Mouse (Mus musculus) kidney, postnatal 0 days (tissue): ENCODE data around the gene Adamts13. TPM values are rescaled to one million over a fixed set of nuclear protein-coding genes. Genes with fewer than 3 reads are reported as not detected.

Experiments used
- ATAC-seq: fragments of 200-750 bp; cut with Nextera tagmentation; replicated peaks from 2 replicates; pipeline ENCODE4 v1.8.0; 2017; ENCODE audit warnings: low read depth, moderate number of reproducible peaks, moderate TSS enrichment, moderate library complexity; ENCODE audit not compliant: low FRiP score
- DNase-seq: peaks from one replicate; pipeline ENCODE4 v3.0.0-alpha.2; 2016; ENCODE audit warnings: low spot score
- H3K27ac ChIP-seq: fragments of 300-500 bp; sonication (generic); 2 replicates; pipeline ENCODE4 v1.5.1; 2014; ENCODE audit warnings: mild to moderate bottlenecking
- H3K27me3 ChIP-seq: fragments of 300-500 bp; sonication (generic); 2 replicates; pipeline ENCODE4 v1.6.1; 2014; ENCODE audit warnings: low read length, mixed read lengths; ENCODE audit not compliant: insufficient read depth
- H3K36me3 ChIP-seq: fragments of 300-500 bp; sonication (generic); 2 replicates; pipeline ENCODE4 v1.6.1; 2014; ENCODE audit warnings: low read length, mixed read lengths; ENCODE audit not compliant: insufficient read depth
- H3K4me1 ChIP-seq: fragments of 300-500 bp; sonication (generic); replicated peaks from 2 replicates; pipeline ENCODE4 v1.6.1; 2014; ENCODE audit warnings: antibody characterized with exemption, low read length, mixed read lengths; ENCODE audit not compliant: insufficient read depth
- H3K4me2 ChIP-seq: fragments of 300-500 bp; sonication (generic); 2 replicates; pipeline ENCODE4 v1.6.1; 2014; ENCODE audit warnings: mild to moderate bottlenecking, low read length, moderate library complexity, mixed read lengths
- H3K4me3 ChIP-seq: fragments of 300-500 bp; sonication (generic); replicated peaks from 2 replicates; pipeline ENCODE4 v1.5.1; 2014; ENCODE audit warnings: low read depth, low read length
- H3K9ac ChIP-seq: fragments of 300-500 bp; sonication (generic); 2 replicates; pipeline ENCODE4 v1.6.1; 2014; ENCODE audit warnings: low read depth, low read length
- H3K9me3 ChIP-seq: fragments of 300-500 bp; sonication (generic); replicated peaks from 2 replicates; pipeline ENCODE4 v1.6.1; 2016; ENCODE audit warnings: low read length, inconsistent platforms, mixed read lengths
- CTCF ChIP-seq: IDR thresholded peaks from 2 replicates; pipeline ENCODE4 v1.5.1; 2016; ENCODE audit warnings: antibody characterized with exemption, low read depth, mild to moderate bottlenecking, moderate library complexity
- WGBS: fragments of 180-500 bp; shearing (Covaris S2); extraction: QIAGEN DNeasy Blood & Tissue Kit; methylation state at CpG from one replicate; pipeline ENCODE4 v1.1.7; 2014; 5-methylcytosine and 5-hydroxymethylcytosine counted together
- polyA plus RNA-seq: library from polyadenylated mRNA; unstranded; fragments of >200 nt; fragmentation: Nextera tagmentation; extraction: Ambion mirVana; gene quantifications from 2 replicates; pipeline ENCODE4 v1.2.1, GENCODE M21; 2015

Gene Adamts13
- polyA plus RNA-seq, result 0.04 and 0.13 TPM in 2 replicates

DNA sequence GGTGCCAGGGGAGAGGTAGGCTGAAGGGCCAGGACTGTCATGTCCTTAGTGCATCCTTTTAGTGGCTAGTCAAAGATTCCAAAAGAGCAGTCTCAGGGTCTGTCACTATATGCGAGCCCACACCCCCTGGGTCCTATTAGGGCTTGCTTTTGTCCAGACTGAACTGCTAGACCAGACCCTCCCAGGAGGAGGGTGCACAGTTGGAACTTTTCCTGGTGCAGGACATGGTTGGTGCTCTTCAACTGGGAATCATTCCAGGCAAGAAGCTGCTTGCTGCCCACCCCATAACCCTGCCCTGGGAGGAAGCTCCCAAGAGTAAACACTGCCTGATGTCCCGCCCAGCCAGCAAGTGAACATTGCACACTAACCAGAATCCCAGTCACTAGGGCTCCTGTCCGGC, at the start of gene Adamts13:
Gene Adamts13, plus strand, starts transcription at position 301 of the 400 bp plus-strand sequence.
- no peak for TF ChIP-seq CTCF
- Histone ChIP-seq H3K27ac (no peak within 1 kb of the TSS), H3K4me3 (no peak within 1 kb of the TSS), H3K4me2 (no peak within 1 kb of the TSS), H3K27me3 (no peaks in the 10 kb centered on the region), H3K9me3 (no peaks in the 10 kb centered on the region), H3K9ac (no peak within 1 kb of the TSS), H3K36me3 (no peaks in the 10 kb centered on the region), H3K4me1 (no peaks in the 10 kb centered on the region)
- WGBS, result 72% methylated on average over 3 of the region's 3 CpGs
- no peak for ATAC-seq
- no peak for DNase-seq

DNA sequence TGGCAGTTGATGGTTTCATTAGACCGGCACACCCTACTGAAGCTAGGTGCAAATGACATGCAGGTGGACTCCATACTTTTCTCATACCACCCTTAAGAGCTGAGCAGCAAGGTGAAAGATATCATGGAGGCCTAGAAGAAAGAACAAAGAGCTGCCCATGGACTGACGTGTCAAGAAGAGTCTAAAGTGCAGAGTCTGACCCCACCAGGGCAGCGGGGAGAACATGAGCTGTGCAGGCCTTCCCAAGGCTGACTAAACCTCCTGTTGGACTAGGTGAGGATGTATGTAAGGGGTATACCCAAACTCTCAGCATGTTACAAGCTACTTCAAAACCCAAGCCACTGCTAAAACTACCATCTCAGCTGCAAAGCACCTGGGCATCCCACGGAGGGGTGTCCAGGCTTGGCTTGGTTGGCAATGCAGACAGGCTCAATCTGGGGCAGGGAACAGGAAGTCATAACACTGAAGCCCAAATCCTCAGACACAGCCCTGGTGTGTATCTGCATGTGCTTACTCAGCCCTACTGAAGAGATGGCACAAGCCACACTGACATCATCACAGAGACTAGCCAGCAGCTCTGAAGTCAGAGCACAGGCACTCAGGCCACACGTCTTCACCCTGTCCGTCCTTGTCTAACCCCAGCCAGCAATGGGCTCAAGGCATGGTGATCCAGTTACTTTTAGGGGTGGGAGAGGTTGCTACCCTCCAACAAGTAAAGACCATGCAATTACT, 45.3 kb upstream of the Adamts13 start:
- TF ChIP-seq CTCF, result no peak
- H3K9me3 ChIP-seq, result no peaks in the 10 kb centered on the region
- H3K36me3 ChIP-seq, result peaks cover 53% of the 10 kb centered on the region
- H3K9ac ChIP-seq, result no peak overlapping the region
- H3K4me3 ChIP-seq, result no peak overlapping the region
- H3K27me3 ChIP-seq, result no peaks in the 10 kb centered on the region
- WGBS, result 82% methylated on average over 6 of the region's 6 CpGs
- ATAC-seq, result no peak
- H3K4me1 ChIP-seq, result peaks cover 6% of the 10 kb centered on the region; the same call in 1 of the 2 replicates
- no peak overlapping the region for H3K27ac ChIP-seq
- H3K4me2 ChIP-seq, result no peak overlapping the region
- DNase-seq, result no peak

DNA sequence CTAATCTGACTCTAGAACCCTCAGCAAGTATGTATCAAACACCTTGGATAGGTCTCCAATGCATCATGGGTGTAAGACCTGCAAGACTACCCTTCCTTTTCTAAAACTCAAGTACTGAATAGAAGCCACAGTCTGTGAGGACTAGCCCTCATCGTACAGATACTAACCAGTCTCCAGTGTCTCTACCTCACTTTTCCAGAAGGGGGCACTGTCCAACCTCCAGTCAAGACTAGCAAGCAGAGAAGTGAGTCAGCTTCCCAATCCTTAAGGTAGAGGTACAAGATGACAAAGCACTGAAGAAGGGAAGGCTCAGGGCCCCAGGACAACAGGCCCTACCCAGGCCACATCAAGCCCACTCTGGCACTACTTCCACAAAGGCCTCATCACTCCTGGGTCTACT, 42.8 kb upstream of the Adamts13 start:
- no peaks in the 10 kb centered on the region for H3K27me3 ChIP-seq
- 43% methylated on average over 1 of the region's 1 CpGs for WGBS
- no peak overlapping the region for H3K4me3 ChIP-seq
- no peak overlapping the region for H3K4me2 ChIP-seq
- no peak overlapping the region; the same call in 1 of the 2 replicates for H3K27ac ChIP-seq
- no peak overlapping the region for H3K9ac ChIP-seq
- peaks cover 28% of the 10 kb centered on the region for H3K36me3 ChIP-seq
- DNase-seq (peak; percentile 83), ATAC-seq (no peak)
- H3K9me3 ChIP-seq, result no peaks in the 10 kb centered on the region
- peak; percentile 75 for TF ChIP-seq CTCF
- peaks cover 10% of the 10 kb centered on the region; the same call in 1 of the 2 replicates for H3K4me1 ChIP-seq

DNA sequence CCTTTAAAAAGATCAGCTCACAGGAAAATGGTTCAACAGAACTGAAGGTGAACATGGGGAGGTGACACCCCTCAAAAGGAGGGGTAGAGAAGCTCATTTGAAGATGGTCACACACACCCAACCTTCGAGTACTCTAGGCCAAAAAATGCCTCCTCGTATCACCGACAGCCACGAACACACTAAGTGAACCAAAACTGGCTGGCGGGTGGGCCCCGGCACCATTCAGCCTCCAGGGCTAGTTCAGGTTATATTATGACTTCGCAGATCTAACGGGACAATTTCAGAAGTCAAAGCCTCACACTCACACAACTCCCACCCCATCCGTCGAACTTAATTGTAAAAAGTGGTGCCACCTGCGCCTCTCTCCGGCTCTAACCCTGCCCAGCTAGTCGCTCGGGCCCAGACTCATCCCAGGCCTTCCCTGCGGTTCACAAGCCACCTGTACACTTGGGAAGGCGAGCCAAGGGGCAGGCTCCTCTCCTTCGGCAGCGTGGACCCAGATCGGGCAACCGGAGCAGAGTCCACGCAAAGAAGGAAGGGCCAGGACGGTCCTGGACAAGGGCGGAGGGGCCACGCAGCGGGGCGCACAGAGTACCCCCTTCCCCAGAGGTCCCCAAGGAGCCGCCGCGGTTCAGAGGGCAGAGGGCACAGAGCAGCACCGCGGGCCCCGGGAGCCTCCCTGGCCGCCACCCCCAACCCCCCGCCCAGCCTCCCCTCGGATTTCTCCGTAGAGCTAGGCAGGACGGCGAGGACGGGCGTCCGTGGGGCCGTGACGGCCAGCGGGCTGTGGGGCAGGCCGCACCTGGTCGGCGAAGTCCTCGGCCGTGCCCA, 40.5 kb upstream of the Adamts13 start:
- Histone ChIP-seq H3K27me3 (no peaks in the 10 kb centered on the region), H3K9me3 (no peaks in the 10 kb centered on the region), H3K9ac (peak overlapping the region; percentile 89), H3K36me3 (peaks cover 9% of the 10 kb centered on the region), H3K4me2 (peak overlapping the region; percentile 75), H3K4me1 (peaks cover 10% of the 10 kb centered on the region; the same call in 1 of the 2 replicates), H3K27ac (peak overlapping the region; percentile 94), H3K4me3 (peak overlapping the region; percentile 82)
- no peak; the same call in 1 of the 2 replicates for ATAC-seq
- DNase-seq, result no peak
- WGBS, result under 1% methylated on average over 32 of the region's 49 CpGs
- no peak for TF ChIP-seq CTCF

- peak within 1 kb of the TSS; percentile 94 for H3K27ac ChIP-seq
- under 1% methylated on average over 57 of the region's 70 CpGs for WGBS
- TF ChIP-seq CTCF, result no peak
Observed at GRCm38 (mm10) chr2:26933304-26934055, 39.7 kb upstream of the Adamts13 start, which contains the start of the genes Surf4 and Stkld1. Gene Surf4, minus strand, starts transcription at chr2:26933928. Gene Stkld1, plus strand, starts transcription at chr2:26934047.

More at GRCm38 (mm10) chr2:26933304-26934055, 39.7 kb upstream of the Adamts13 start, which contains the start of the genes Surf4 and Stkld1:
- no peaks in the 10 kb centered on the region for H3K9me3 ChIP-seq
- peak within 1 kb of the TSS; percentile 75 for H3K4me2 ChIP-seq
- peaks cover 10% of the 10 kb centered on the region; the same call in 1 of the 2 replicates for H3K4me1 ChIP-seq
- H3K9ac ChIP-seq, result peak within 1 kb of the TSS; percentile 89
- ATAC-seq (peak; percentile 95), DNase-seq (peak; percentile 98)
- H3K4me3 ChIP-seq, result peak within 1 kb of the TSS; percentile 82
- no peaks in the 10 kb centered on the region for H3K27me3 ChIP-seq
- 0 out of 2 replicates have a peak, but pooled peaks cover 3% of the 10 kb centered on the region for H3K36me3 ChIP-seq
